ENCODE assay signal across 24 mouse cellular contexts in genomic region chr5:57200420-57200819, GRCm38 (mm10).
A peak's percentile ranks its signal among the peaks of the same experiment; 100 is the strongest.
DNase-seq lines count a peak whose midpoint lies in the region; ATAC-seq lines count a peak whose summit lies in the region.
"Had no signal": no experiment of that assay in that cellular context is flagged by ENCODE, and none has a peak within 500 bp of the region (broad histone marks: within the 10 kb centered on the region; RNA-seq: fewer than 3 reads in every experiment).

No protein-coding gene starts in this region.

- H3K4me3 ChIP-seq in forebrain, embryonic 13.5 days, result no peak overlapping the region
- H3K4me3 ChIP-seq in forebrain, embryonic 12.5 days (replicated peaks), result no peak overlapping the region
- H3K4me3 ChIP-seq in embryonic facial prominence, embryonic 14.5 days (ENCODE audit: low read depth, low read length), result no peak overlapping the region
- no peak overlapping the region for H3K4me3 ChIP-seq in forebrain, embryonic 16.5 days (replicated peaks; ENCODE audit: low read length)
- no peak overlapping the region for H3K4me3 ChIP-seq in intestine, embryonic 16.5 days (ENCODE audit: low read length)
- H3K4me3 ChIP-seq: embryonic facial prominence, embryonic 13.5 days; heart, embryonic 12.5 days; heart, embryonic 15.5 days; hindbrain, embryonic 12.5 days; intestine, embryonic 15.5 days had no signal

- no peak overlapping the region for H3K4me2 ChIP-seq in forebrain, embryonic 13.5 days
- H3K4me2 ChIP-seq in forebrain, embryonic 12.5 days, result no peak overlapping the region
- no peak overlapping the region for H3K4me2 ChIP-seq in embryonic facial prominence, embryonic 14.5 days (ENCODE audit: low read depth, low read length)
- no peak overlapping the region for H3K4me2 ChIP-seq in forebrain, embryonic 16.5 days (ENCODE audit: low read length)
- no peak overlapping the region for H3K4me2 ChIP-seq in intestine, embryonic 16.5 days (ENCODE audit: low read depth, low read length)
- H3K4me2 ChIP-seq: embryonic facial prominence, embryonic 13.5 days; heart, embryonic 12.5 days; heart, embryonic 15.5 days; hindbrain, embryonic 12.5 days; intestine, embryonic 15.5 days had no signal

- no peaks in the 10 kb centered on the region for H3K27me3 ChIP-seq in forebrain, embryonic 13.5 days
- H3K27me3 ChIP-seq in forebrain, embryonic 12.5 days, result no peaks in the 10 kb centered on the region
- H3K27me3 ChIP-seq in embryonic facial prominence, embryonic 14.5 days (replicated peaks; ENCODE audit: control insufficient read depth, insufficient read depth, low read length), result no peaks in the 10 kb centered on the region
- H3K27me3 ChIP-seq in forebrain, embryonic 16.5 days (replicated peaks; ENCODE audit: control insufficient read depth, insufficient read depth, low read length), result no peaks in the 10 kb centered on the region
- H3K27me3 ChIP-seq in intestine, embryonic 16.5 days (replicated peaks; ENCODE audit: control insufficient read depth, insufficient read depth, low read length), result no peaks in the 10 kb centered on the region
- H3K27me3 ChIP-seq: embryonic facial prominence, embryonic 13.5 days; heart, embryonic 12.5 days; heart, embryonic 15.5 days; hindbrain, embryonic 12.5 days; intestine, embryonic 15.5 days had no signal

- H3K4me1 ChIP-seq in forebrain, embryonic 13.5 days, result no peaks in the 10 kb centered on the region
- no peaks in the 10 kb centered on the region for H3K4me1 ChIP-seq in forebrain, embryonic 12.5 days
- no peaks in the 10 kb centered on the region for H3K4me1 ChIP-seq in embryonic facial prominence, embryonic 14.5 days (ENCODE audit: control insufficient read depth, insufficient read depth, low read length)
- H3K4me1 ChIP-seq in forebrain, embryonic 16.5 days (replicated peaks; ENCODE audit: control insufficient read depth, insufficient read depth, low read length), result no peaks in the 10 kb centered on the region
- H3K4me1 ChIP-seq in intestine, embryonic 16.5 days (ENCODE audit: control insufficient read depth, insufficient read depth, low read length), result no peaks in the 10 kb centered on the region
- H3K4me1 ChIP-seq: embryonic facial prominence, embryonic 13.5 days; heart, embryonic 12.5 days; heart, embryonic 15.5 days; hindbrain, embryonic 12.5 days; intestine, embryonic 15.5 days had no signal

- WGBS in forebrain, embryonic 13.5 days, result 29% methylated on average over 4 of the region's 4 CpGs
- 33% methylated on average over 4 of the region's 4 CpGs for WGBS in forebrain, embryonic 12.5 days
- 51% methylated on average over 4 of the region's 4 CpGs for WGBS in embryonic facial prominence, embryonic 14.5 days
- WGBS in forebrain, embryonic 16.5 days, result 14% methylated on average over 4 of the region's 4 CpGs
- WGBS in intestine, embryonic 16.5 days, result 78% methylated on average over 4 of the region's 4 CpGs

- peak; percentile 57; the same call in 1 of the 2 replicates for ATAC-seq in forebrain, embryonic 13.5 days
- ATAC-seq in forebrain, embryonic 12.5 days (ENCODE audit: low FRiP score), result no peak
- no peak for ATAC-seq in embryonic facial prominence, embryonic 14.5 days (ENCODE audit: low read depth)
- peak; percentile 87 for ATAC-seq in forebrain, embryonic 16.5 days
- ATAC-seq in intestine, embryonic 16.5 days, result no peak
- ATAC-seq: CD4-positive, CD25-positive, alpha-beta regulatory T cell, adult 4 months; hindbrain, embryonic 16.5 days; intestine, embryonic 15.5 days had no signal

- H3K27ac ChIP-seq in forebrain, embryonic 13.5 days, result no peak overlapping the region
- H3K27ac ChIP-seq in forebrain, embryonic 12.5 days, result no peak overlapping the region
- no peak overlapping the region for H3K27ac ChIP-seq in embryonic facial prominence, embryonic 14.5 days (replicated peaks; ENCODE audit: low read depth, low read length)
- no peak overlapping the region for H3K27ac ChIP-seq in forebrain, embryonic 16.5 days (ENCODE audit: low read length)
- H3K27ac ChIP-seq in intestine, embryonic 16.5 days (ENCODE audit: low read length), result no peak overlapping the region
- H3K27ac ChIP-seq: embryonic facial prominence, embryonic 13.5 days; heart, embryonic 15.5 days; hindbrain, embryonic 12.5 days; intestine, embryonic 15.5 days had no signal

- no peaks in the 10 kb centered on the region for H3K9me3 ChIP-seq in forebrain, embryonic 13.5 days (replicated peaks)
- no peaks in the 10 kb centered on the region for H3K9me3 ChIP-seq in forebrain, embryonic 12.5 days
- no peaks in the 10 kb centered on the region for H3K9me3 ChIP-seq in embryonic facial prominence, embryonic 14.5 days (ENCODE audit: control insufficient read depth, low read length)
- H3K9me3 ChIP-seq in forebrain, embryonic 16.5 days (ENCODE audit: control insufficient read depth, low read length), result no peaks in the 10 kb centered on the region
- H3K9me3 ChIP-seq in intestine, embryonic 16.5 days (ENCODE audit: control insufficient read depth, low read length), result no peaks in the 10 kb centered on the region
- H3K9me3 ChIP-seq: embryonic facial prominence, embryonic 13.5 days; heart, embryonic 12.5 days; heart, embryonic 15.5 days; hindbrain, embryonic 12.5 days; intestine, embryonic 15.5 days had no signal

- no peak overlapping the region for H3K9ac ChIP-seq in forebrain, embryonic 13.5 days
- no peak overlapping the region for H3K9ac ChIP-seq in forebrain, embryonic 12.5 days
- H3K9ac ChIP-seq in embryonic facial prominence, embryonic 14.5 days (ENCODE audit: low read depth, low read length), result no peak overlapping the region
- H3K9ac ChIP-seq in forebrain, embryonic 16.5 days (replicated peaks; ENCODE audit: low read depth, low read length), result no peak overlapping the region
- H3K9ac ChIP-seq in intestine, embryonic 16.5 days (ENCODE audit: low read depth, low read length), result no peak overlapping the region
- H3K9ac ChIP-seq: embryonic facial prominence, embryonic 13.5 days; heart, embryonic 12.5 days; heart, embryonic 15.5 days; hindbrain, embryonic 12.5 days; intestine, embryonic 15.5 days had no signal

- H3K36me3 ChIP-seq in forebrain, embryonic 13.5 days (ENCODE audit: poor library complexity, severe bottlenecking), result no peaks in the 10 kb centered on the region
- no peaks in the 10 kb centered on the region for H3K36me3 ChIP-seq in forebrain, embryonic 12.5 days (replicated peaks)
- H3K36me3 ChIP-seq in embryonic facial prominence, embryonic 14.5 days (ENCODE audit: control insufficient read depth, insufficient read depth, low read length), result no peaks in the 10 kb centered on the region
- H3K36me3 ChIP-seq in forebrain, embryonic 16.5 days (ENCODE audit: control insufficient read depth, insufficient read depth), result no peaks in the 10 kb centered on the region
- no peaks in the 10 kb centered on the region for H3K36me3 ChIP-seq in intestine, embryonic 16.5 days (ENCODE audit: control insufficient read depth, insufficient read depth, low read length)
- H3K36me3 ChIP-seq: embryonic facial prominence, embryonic 13.5 days; heart, embryonic 12.5 days; heart, embryonic 15.5 days; hindbrain, embryonic 12.5 days; intestine, embryonic 15.5 days had no signal

- peak; percentile 49 for DNase-seq in embryonic facial prominence, embryonic 14.5 days (ENCODE audit: low spot score)
- DNase-seq in natural killer cell, adult 2 months (ENCODE audit: low spot score in 2 of 2), result no peak
- DNase-seq: adrenal gland, adult 2 months; adrenal gland, postnatal 14 days; cerebellum, adult 18-20 months; cerebellum, adult 9-10 months; cerebellum, postnatal 14 days; gastrocnemius, postnatal 25 days; heart, adult 18-20 months; heart, postnatal 10 days; heart, postnatal 4 days; kidney, adult 18-20 months; kidney, adult 9 months had no signal

Comparison
In these comparisons a context has a peak if more than half of its experiments do, and no peak if none do; other contexts are left out.
1. ATAC-seq: peak in forebrain, embryonic 13.5 days (single experiment) and forebrain, embryonic 16.5 days (single experiment); none in forebrain, embryonic 12.5 days (single experiment), embryonic facial prominence, embryonic 14.5 days (single experiment) and intestine, embryonic 16.5 days (single experiment).